Mouse (Mus musculus) cerebellum, adult 2 months (tissue): ENCODE measurements around the gene Cradd.

Experiments used
- CTCF ChIP-seq: fragments of 200-500 bp; IDR thresholded peaks from 2 replicates; pipeline ENCODE4 v1.5.1; 2011; ENCODE audit warnings: low read depth, mild to moderate bottlenecking, control low read depth, low read length, moderate library complexity, borderline replicate concordance; ENCODE audit not compliant: insufficient read depth
- POLR2A ChIP-seq: fragments of 200-500 bp; IDR thresholded peaks from 2 replicates; pipeline ENCODE4 v1.6.1; 2011; ENCODE audit warnings: low read length, control low read depth, borderline replicate concordance; ENCODE audit not compliant: insufficient read depth

GRCm38 (mm10) chr10:95234661-95235060, 89.3 kb downstream of the Cradd start:
- no peak for TF ChIP-seq CTCF
- no peak for TF ChIP-seq POLR2A
